Mouse (Mus musculus) myocyte (in vitro differentiated cells): Measurements from ENCODE around the gene Rnf215. TPM values are rescaled to one million over a fixed set of nuclear protein-coding genes. Genes with fewer than 3 reads are reported as not detected.
"Not testable (repeated sequence)": the region's sequence is repeated elsewhere in the genome, so short reads cannot be mapped to it uniquely, and the experiment has no call there.

Experiments
- H3K27me3 ChIP-seq: one replicate; pipeline ENCODE4 v1.6.1; 2011; ENCODE audit not compliant: control insufficient read depth, insufficient read depth, insufficient read length
- H3K36me3 ChIP-seq: one replicate; pipeline ENCODE4 v1.6.1; 2011; ENCODE audit not compliant: control insufficient read depth, insufficient read depth
- H3K4me2 ChIP-seq: one replicate; pipeline ENCODE4 v1.6.1; 2011; ENCODE audit warnings: low read depth, control low read depth
- H3K4me3 ChIP-seq: one replicate; pipeline ENCODE4 v1.5.1; 2011; ENCODE audit warnings: mild to moderate bottlenecking, control low read depth, moderate library complexity
- H3K79me2 ChIP-seq: one replicate; pipeline ENCODE4 v1.6.1; 2011; ENCODE audit not compliant: control insufficient read depth, insufficient read depth
- H3ac ChIP-seq: one replicate; pipeline ENCODE4 v1.6.1; 2011; ENCODE audit not compliant: control insufficient read depth, insufficient read length
- CEBPB ChIP-seq: IDR thresholded peaks from 2 replicates; pipeline ENCODE4 v1.6.1; 2011; ENCODE audit warnings: mild to moderate bottlenecking, moderate library complexity; ENCODE audit not compliant: poor library complexity, insufficient read depth, severe bottlenecking
- E2F4 ChIP-seq: IDR thresholded peaks from one replicate; pipeline ENCODE4 v1.6.1; 2011; ENCODE audit warnings: mild to moderate bottlenecking, control low read depth, moderate library complexity; ENCODE audit not compliant: insufficient read depth
- MAX ChIP-seq: IDR thresholded peaks from one replicate; pipeline ENCODE4 v1.6.1; 2011; ENCODE audit warnings: low read depth, mild to moderate bottlenecking, control low read depth
- MYOD1 ChIP-seq, 3 experiments: IDR thresholded peaks; one replicate each; pipeline ENCODE4 v1.6.1; 2011; ENCODE audit warnings: control low read depth in 2 of 3, low read depth in 2 of 3, mild to moderate bottlenecking in 2 of 3, moderate library complexity in 1 of 3; ENCODE audit not compliant: insufficient read length in 2 of 3, control insufficient read depth in 1 of 3
- MYOG ChIP-seq, 3 experiments: IDR thresholded peaks; one replicate each; pipeline ENCODE4 v1.6.1; 2011; ENCODE audit warnings: control low read depth in 2 of 3, low read depth in 2 of 3, mild to moderate bottlenecking in 2 of 3; ENCODE audit not compliant: insufficient read length in 2 of 3, control insufficient read depth in 1 of 3, insufficient read depth in 1 of 3
- POLR2A ChIP-seq: IDR thresholded peaks from one replicate; pipeline ENCODE4 v1.6.1; 2011; ENCODE audit warnings: low read depth, mild to moderate bottlenecking, control low read depth, moderate library complexity; ENCODE audit not compliant: insufficient read length
- POLR2AphosphoS2 ChIP-seq: IDR thresholded peaks from one replicate; pipeline ENCODE4 v1.6.1; 2011; ENCODE audit warnings: low read depth, control low read depth; ENCODE audit not compliant: insufficient read length
- REST ChIP-seq: IDR thresholded peaks from one replicate; pipeline ENCODE4 v1.6.1; 2011; ENCODE audit warnings: mild to moderate bottlenecking, control low read depth, moderate library complexity; ENCODE audit not compliant: insufficient read depth, insufficient read length
- SRF ChIP-seq: IDR thresholded peaks from one replicate; pipeline ENCODE4 v1.6.1; 2011; ENCODE audit warnings: low read depth; ENCODE audit not compliant: control insufficient read depth, insufficient read length
- TCF12 ChIP-seq: IDR thresholded peaks from one replicate; pipeline ENCODE4 v1.6.1; 2011; ENCODE audit warnings: mild to moderate bottlenecking, control low read depth; ENCODE audit not compliant: poor library complexity, insufficient read depth, severe bottlenecking
- TCF3 ChIP-seq: IDR thresholded peaks from one replicate; pipeline ENCODE4 v1.6.1; 2011; ENCODE audit warnings: low read depth, control low read depth; ENCODE audit not compliant: insufficient read length
- USF1 ChIP-seq: IDR thresholded peaks from one replicate; pipeline ENCODE4 v1.6.1; 2011; ENCODE audit warnings: low read depth, mild to moderate bottlenecking, control low read depth, moderate library complexity
- polyA plus RNA-seq: library from polyadenylated mRNA; unstranded; fragments of >200 nt; fragmentation: generic; extraction: Trizol; gene quantifications from one replicate; pipeline ENCODE4 v1.2.1, GENCODE M21; 2012; ENCODE audit warnings: missing spikeins

Gene Rnf215
- polyA plus RNA-seq, 1 experiment = 18.1 TPM

GRCm38 (mm10) chr11:4113970-4114369 is 21.0 kb upstream of the Rnf215 start:
- Histone ChIP-seq H3K4me3 (no peak overlapping the region), H3K36me3 (peaks cover 6% of the 10 kb centered on the region), H3K27me3 (no peaks in the 10 kb centered on the region), H3K79me2 (no peaks in the 10 kb centered on the region), H3ac (no peak overlapping the region), H3K4me2 (no peak overlapping the region)
- TF ChIP-seq E2F4 = no peak
- TF ChIP-seq MYOD1 (IDR thresholded peaks at IDR 0.05; ENCODE audit: control insufficient read depth in 1 of 3, insufficient read length in 2 of 3, low read depth in 2 of 3) = no peak
- no peak for TF ChIP-seq USF1
- no peak for TF ChIP-seq POLR2AphosphoS2
- no peak for TF ChIP-seq TCF3
- no peak for TF ChIP-seq SRF
- no peak for TF ChIP-seq MYOG (IDR thresholded peaks at IDR 0.05; ENCODE audit: control insufficient read depth in 1 of 3, insufficient read depth in 1 of 3, insufficient read length in 2 of 3, low read depth in 2 of 3)
- no peak for TF ChIP-seq MAX
- no peak for TF ChIP-seq POLR2A
- no peak for TF ChIP-seq TCF12
- no peak for TF ChIP-seq CEBPB
- no peak for TF ChIP-seq REST

- H3K4me2 ChIP-seq, H3K36me3 ChIP-seq, H3K79me2 ChIP-seq, H3ac ChIP-seq, H3K4me3 ChIP-seq, H3K27me3 ChIP-seq: not testable (repeated sequence)
Measured at GRCm38 (mm10) chr11:4114541-4114940, 20.5 kb upstream of the Rnf215 start.

- H3K4me3 ChIP-seq = no peak overlapping the region
- peaks cover 6% of the 10 kb centered on the region for H3K36me3 ChIP-seq
- H3K79me2 ChIP-seq = no peaks in the 10 kb centered on the region
- H3K27me3 ChIP-seq = no peaks in the 10 kb centered on the region
- TF ChIP-seq CEBPB (no peak), REST (no peak), POLR2AphosphoS2 (no peak), MYOD1 (IDR thresholded peaks at IDR 0.05; ENCODE audit: control insufficient read depth in 1 of 3, insufficient read length in 2 of 3, low read depth in 2 of 3) (no peak), MYOG (IDR thresholded peaks at IDR 0.05; ENCODE audit: control insufficient read depth in 1 of 3, insufficient read depth in 1 of 3, insufficient read length in 2 of 3, low read depth in 2 of 3) (no peak), TCF3 (no peak), POLR2A (no peak), E2F4 (no peak), USF1 (no peak), MAX (no peak), SRF (no peak), TCF12 (no peak)
- no peak overlapping the region for H3ac ChIP-seq
- H3K4me2 ChIP-seq = peak overlapping the region; percentile 96
Measured at GRCm38 (mm10) chr11:4115407-4115806, 19.6 kb upstream of the Rnf215 start.

GRCm38 (mm10) chr11:4116458-4117141 is 18.4 kb upstream of the Rnf215 start:
- Histone ChIP-seq H3K4me3 (peak overlapping the region; percentile 48), H3ac (no peak overlapping the region), H3K27me3 (no peaks in the 10 kb centered on the region), H3K4me2 (peak overlapping the region; percentile 96), H3K79me2 (no peaks in the 10 kb centered on the region), H3K36me3 (no peaks in the 10 kb centered on the region)
- TF ChIP-seq POLR2AphosphoS2 = no peak
- TF ChIP-seq MAX = no peak
- TF ChIP-seq MYOD1 (IDR thresholded peaks at IDR 0.05; ENCODE audit: control insufficient read depth in 1 of 3, insufficient read length in 2 of 3, low read depth in 2 of 3) = peak; percentile 49 to 93 (median 89)
- TF ChIP-seq E2F4 = no peak
- peak; percentile 45 for TF ChIP-seq TCF12
- TF ChIP-seq USF1 = no peak
- TF ChIP-seq MYOG (IDR thresholded peaks at IDR 0.05; ENCODE audit: control insufficient read depth in 1 of 3, insufficient read depth in 1 of 3, insufficient read length in 2 of 3, low read depth in 2 of 3) = peak; percentile 21 to 87 (median 69)
- TF ChIP-seq SRF = no peak

GRCm38 (mm10) chr11:4117372-4118071 is 17.5 kb upstream of the Rnf215 start:
- Histone ChIP-seq H3K4me3 (peak overlapping the region; percentile 48), H3K36me3 (no peaks in the 10 kb centered on the region), H3K79me2 (no peaks in the 10 kb centered on the region), H3K4me2 (peak overlapping the region; percentile 96), H3ac (peak overlapping the region; percentile 3), H3K27me3 (no peaks in the 10 kb centered on the region)
- no peak for TF ChIP-seq E2F4
- TF ChIP-seq MAX = no peak
- TF ChIP-seq SRF = no peak
- no peak for TF ChIP-seq MYOG (IDR thresholded peaks at IDR 0.05; ENCODE audit: control insufficient read depth in 1 of 3, insufficient read depth in 1 of 3, insufficient read length in 2 of 3, low read depth in 2 of 3)
- TF ChIP-seq POLR2A = no peak
- no peak for TF ChIP-seq USF1
